Mouse (Mus musculus) C2C12 (cell line): ENCODE results near the gene Cfap97d2.

ENCODE experiments used
- CTCF ChIP-seq: IDR thresholded peaks from one replicate; pipeline ENCODE4 v1.5.1; 2011; ENCODE audit not compliant: control insufficient read depth, insufficient read depth, insufficient read length
- MAX ChIP-seq: IDR thresholded peaks from one replicate; pipeline ENCODE4 v1.6.1; 2011; ENCODE audit warnings: mild to moderate bottlenecking, control low read depth
- USF1 ChIP-seq: IDR thresholded peaks from one replicate; pipeline ENCODE4 v1.6.1; 2011; ENCODE audit warnings: low read depth, mild to moderate bottlenecking, control low read depth, moderate library complexity

DNA sequence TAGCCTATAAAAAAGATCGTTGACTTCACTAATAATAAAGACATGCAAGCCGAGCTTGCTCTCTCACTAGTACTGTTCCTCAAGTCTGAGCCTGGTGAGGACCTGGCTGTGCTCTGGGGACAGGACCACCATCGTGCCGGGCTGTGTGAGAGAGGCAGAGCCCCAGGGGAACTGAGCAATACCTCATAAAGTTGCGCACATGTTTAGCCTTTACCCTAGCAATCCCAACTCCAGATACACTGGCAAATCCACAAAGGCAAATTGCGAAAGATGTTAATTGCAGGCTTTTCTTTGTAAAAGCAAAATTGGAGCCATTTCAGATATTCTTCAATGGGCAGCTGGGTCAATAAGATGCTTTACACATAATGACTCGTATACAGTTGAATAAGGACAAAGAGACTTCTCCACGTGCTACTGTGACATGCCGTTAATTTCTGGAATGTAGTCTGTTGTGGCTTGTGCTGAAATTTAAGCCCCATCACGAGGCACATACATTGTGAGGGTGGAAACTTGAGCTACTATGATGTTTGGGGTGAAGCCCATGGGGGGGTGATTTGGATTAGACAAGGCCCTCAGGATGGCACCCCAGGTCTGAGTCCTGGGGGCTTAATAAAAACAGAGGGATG, 21.9 kb downstream of the Cfap97d2 start:
- TF ChIP-seq USF1 (peak; percentile 44), CTCF (no peak), MAX (peak; percentile 89)
